Mouse (Mus musculus): ENCODE data around the gene Tns1. TPM values are rescaled to one million over a fixed set of nuclear protein-coding genes. Genes with fewer than 3 reads are reported as not detected.
"Not testable (repeated sequence)": the region's sequence is repeated elsewhere in the genome, so short reads cannot be mapped to it uniquely, and the experiment has no call there.

Tns1 gene
- polyA plus RNA-seq, 1 experiment = not detected

DNA sequence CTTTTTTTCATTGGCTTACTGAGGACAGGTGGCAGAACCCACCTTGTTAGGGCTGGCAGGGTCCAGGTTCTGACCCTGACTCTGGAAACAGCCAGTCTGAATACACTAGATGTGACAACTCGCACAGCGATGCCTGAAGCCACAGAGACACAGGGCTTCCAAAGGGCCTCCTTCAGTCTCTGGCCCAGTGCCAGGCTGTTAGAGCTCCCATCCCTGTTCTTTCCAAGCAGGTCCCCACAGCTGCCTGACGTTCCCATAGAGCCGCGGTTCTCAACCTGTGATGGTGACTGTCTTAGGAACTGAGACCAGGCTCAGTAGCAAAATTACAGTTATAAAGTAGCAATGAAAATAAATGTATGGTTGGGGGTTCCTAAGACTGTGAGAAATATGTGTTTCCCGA is 217.9 kb downstream of the Tns1 start:
- TF ChIP-seq CTCF (IDR thresholded peaks at IDR 0.05; ENCODE audit: insufficient read depth, low read depth, low read length) (no peak), POLR2A (IDR thresholded peaks at IDR 0.05; ENCODE audit: insufficient read depth, low read depth, low read length) (no peak)
- Histone ChIP-seq H3K4me1 (ENCODE audit: control insufficient read depth, insufficient read depth, low read length) (peaks cover 23% of the 10 kb centered on the region), H3K27ac (ENCODE audit: insufficient read depth, low read depth, low read length) (no peak overlapping the region), H3K4me3 (ENCODE audit: insufficient read depth, low read depth, low read length) (no peak overlapping the region)
- 39% methylated on average over 6 of the region's 6 CpGs for WGBS

DNA sequence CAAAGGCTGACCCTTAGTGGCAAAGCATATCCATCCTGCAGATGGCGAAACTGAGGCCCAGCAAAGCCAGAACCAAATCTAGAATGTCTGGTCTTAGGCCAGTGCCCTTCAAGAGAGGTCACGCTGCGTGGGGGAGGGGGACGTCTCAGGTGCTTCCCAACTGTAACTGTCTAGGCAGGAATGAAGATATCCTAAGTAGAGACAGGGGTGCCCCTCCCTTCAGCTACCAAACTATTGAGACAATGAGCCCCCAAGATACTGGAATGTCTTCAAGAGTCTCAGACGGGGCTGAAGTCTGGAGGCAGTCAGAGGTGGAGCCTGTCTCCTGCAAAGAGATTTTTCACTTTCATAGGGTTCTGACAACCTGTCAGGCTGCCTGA is 218.4 kb downstream of the Tns1 start:
- no peak for TF ChIP-seq POLR2A (IDR thresholded peaks at IDR 0.05; ENCODE audit: insufficient read depth, low read depth, low read length)
- no peak overlapping the region for H3K4me3 ChIP-seq (ENCODE audit: insufficient read depth, low read depth, low read length)
- WGBS = 87% methylated on average over 5 of the region's 5 CpGs
- H3K27ac ChIP-seq (ENCODE audit: insufficient read depth, low read depth, low read length) = no peak overlapping the region
- peaks cover 19% of the 10 kb centered on the region for H3K4me1 ChIP-seq (ENCODE audit: control insufficient read depth, insufficient read depth, low read length)

DNA sequence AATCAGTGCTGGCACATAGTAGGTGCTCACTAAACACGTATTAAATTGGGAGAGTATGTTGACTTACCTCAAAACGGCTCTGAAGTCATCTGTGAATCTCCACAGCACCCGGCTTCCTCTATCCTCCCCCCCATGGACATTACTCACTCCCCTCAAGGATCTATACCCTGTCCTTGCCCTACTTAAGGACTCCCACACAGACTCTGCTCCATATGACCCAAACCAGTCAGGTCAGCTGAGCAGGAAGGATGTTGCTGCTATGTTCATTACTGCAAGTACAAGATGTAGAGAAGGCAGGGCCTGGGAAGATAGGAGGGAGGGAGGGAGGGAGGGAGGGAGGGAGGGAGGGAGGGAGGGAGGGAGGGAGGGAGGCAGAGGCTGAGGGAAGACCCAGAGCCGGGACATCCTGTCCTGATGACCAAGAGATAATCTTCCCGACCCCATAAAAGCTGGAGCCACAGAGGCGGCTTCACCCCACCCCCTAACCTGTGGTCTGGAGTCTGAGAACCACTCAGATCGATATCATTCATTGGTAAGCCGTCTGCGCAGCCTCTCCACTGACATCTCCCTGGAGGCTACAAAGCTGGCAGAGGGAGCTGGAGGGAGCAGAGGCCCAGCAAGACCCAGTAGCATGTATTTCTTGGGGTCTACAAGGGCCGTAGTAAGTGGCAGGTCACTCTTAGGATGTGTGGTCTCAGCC is 219.0 kb downstream of the Tns1 start:
- Histone ChIP-seq H3K4me1 (ENCODE audit: control insufficient read depth, insufficient read depth, low read length) (peaks cover 17% of the 10 kb centered on the region), H3K4me3 (ENCODE audit: insufficient read depth, low read depth, low read length) (no peak overlapping the region), H3K27ac (ENCODE audit: insufficient read depth, low read depth, low read length) (no peak overlapping the region)
- 77% methylated on average over 10 of the region's 10 CpGs for WGBS
- no peak for TF ChIP-seq CTCF (IDR thresholded peaks at IDR 0.05; ENCODE audit: insufficient read depth, low read depth, low read length)
- TF ChIP-seq POLR2A (IDR thresholded peaks at IDR 0.05; ENCODE audit: insufficient read depth, low read depth, low read length) = no peak

DNA sequence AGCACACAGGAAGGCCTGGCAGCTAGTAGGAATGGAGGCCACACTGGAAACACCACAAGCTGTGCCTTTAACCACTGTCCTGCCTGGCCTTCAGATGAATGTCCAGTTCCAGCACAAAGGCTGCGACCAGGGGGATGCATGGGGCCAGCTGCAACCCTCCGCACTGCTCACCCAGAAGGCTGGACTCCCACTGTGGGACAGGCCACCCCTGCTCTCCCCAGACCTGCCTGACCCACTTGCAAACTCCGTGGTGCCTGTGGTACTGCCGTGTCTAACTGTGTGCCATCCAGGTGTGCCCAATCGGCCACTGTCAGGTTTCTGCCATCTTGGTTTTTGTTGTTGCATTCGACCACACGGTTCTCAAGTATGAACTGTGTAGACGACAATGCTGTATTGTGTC is 219.6 kb downstream of the Tns1 start:
- TF ChIP-seq POLR2A (IDR thresholded peaks at IDR 0.05; ENCODE audit: insufficient read depth, low read depth, low read length) (no peak), CTCF (IDR thresholded peaks at IDR 0.05; ENCODE audit: insufficient read depth, low read depth, low read length) (no peak)
- WGBS = 94% methylated on average over 8 of the region's 8 CpGs
- Histone ChIP-seq H3K4me3 (ENCODE audit: insufficient read depth, low read depth, low read length) (no peak overlapping the region), H3K27ac (ENCODE audit: insufficient read depth, low read depth, low read length) (no peak overlapping the region), H3K4me1 (ENCODE audit: control insufficient read depth, insufficient read depth, low read length) (peaks cover 17% of the 10 kb centered on the region)

DNA sequence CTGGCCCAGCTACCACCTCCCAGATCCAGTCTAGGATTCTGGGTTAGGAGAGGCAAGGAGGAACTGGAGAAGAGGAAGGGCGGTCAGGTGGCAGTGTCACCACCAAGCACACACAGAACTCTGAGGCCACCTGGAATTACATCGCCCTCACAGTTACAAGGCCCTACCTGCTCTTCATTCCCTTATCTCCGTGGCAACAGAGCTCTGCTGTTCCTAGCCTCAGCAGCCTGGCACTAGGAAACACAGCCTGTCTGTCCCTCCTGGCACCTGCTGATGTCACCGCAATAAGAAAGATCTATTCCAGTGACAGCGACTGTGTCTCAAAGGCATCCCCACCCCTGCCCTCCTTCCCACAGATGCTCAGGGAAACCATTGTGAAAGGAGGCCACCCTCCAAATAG is 221.2 kb downstream of the Tns1 start:
- no peak overlapping the region for H3K27ac ChIP-seq (ENCODE audit: insufficient read depth, low read depth, low read length)
- no peak for TF ChIP-seq CTCF (IDR thresholded peaks at IDR 0.05; ENCODE audit: insufficient read depth, low read depth, low read length)
- no peak for TF ChIP-seq POLR2A (IDR thresholded peaks at IDR 0.05; ENCODE audit: insufficient read depth, low read depth, low read length)
- H3K4me3 ChIP-seq (ENCODE audit: insufficient read depth, low read depth, low read length) = no peak overlapping the region
- WGBS = 78% methylated on average over 5 of the region's 5 CpGs
- peaks cover 17% of the 10 kb centered on the region for H3K4me1 ChIP-seq (ENCODE audit: control insufficient read depth, insufficient read depth, low read length)

DNA sequence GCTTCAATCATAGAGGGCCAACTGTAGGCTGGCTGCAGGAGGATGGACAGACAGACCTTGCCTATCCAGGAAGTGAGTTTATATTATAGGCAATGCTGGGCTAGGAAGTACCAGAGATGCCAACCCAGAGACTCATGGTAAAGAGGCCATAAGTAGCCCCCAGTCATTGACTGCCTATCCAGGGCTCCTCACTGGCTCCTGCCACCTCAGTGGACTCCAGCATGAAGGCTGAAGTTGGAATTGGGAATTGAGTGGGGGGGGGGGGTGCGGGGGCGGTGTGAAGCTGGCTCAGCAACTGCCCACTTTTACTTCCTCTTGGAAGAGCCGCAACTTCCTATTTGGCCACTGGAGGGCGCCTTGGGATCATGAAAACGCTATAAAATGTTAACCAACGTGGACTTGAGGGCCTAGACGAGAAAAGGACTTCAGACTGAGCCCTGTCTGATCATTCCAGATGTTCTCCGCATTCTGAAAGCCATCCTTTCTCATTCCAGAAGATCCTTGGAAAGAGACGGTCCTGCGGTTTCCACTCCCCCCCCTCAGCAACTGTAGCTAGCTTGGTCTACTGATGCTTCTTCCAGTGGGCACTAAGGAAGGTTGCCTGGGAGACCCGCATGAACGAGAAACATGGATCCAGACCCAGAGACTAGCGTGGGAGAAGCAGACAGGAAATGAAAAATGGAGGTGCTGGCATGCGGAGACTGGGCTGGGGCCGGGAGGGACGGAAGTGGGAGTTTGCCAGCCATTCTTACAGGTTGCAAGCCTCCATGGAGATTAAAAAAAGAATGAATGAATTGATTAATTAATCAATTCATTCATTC is 221.9 kb downstream of the Tns1 start:
- peak; percentile 53 for TF ChIP-seq CTCF (IDR thresholded peaks at IDR 0.05; ENCODE audit: insufficient read depth, low read depth, low read length)
- no peak for TF ChIP-seq POLR2A (IDR thresholded peaks at IDR 0.05; ENCODE audit: insufficient read depth, low read depth, low read length)
- peaks cover 17% of the 10 kb centered on the region for H3K4me1 ChIP-seq (ENCODE audit: control insufficient read depth, insufficient read depth, low read length)
- 9% methylated on average over 16 of the region's 16 CpGs for WGBS
- H3K4me3 ChIP-seq (ENCODE audit: insufficient read depth, low read depth, low read length) = no peak overlapping the region
- no peak overlapping the region for H3K27ac ChIP-seq (ENCODE audit: insufficient read depth, low read depth, low read length)

DNA sequence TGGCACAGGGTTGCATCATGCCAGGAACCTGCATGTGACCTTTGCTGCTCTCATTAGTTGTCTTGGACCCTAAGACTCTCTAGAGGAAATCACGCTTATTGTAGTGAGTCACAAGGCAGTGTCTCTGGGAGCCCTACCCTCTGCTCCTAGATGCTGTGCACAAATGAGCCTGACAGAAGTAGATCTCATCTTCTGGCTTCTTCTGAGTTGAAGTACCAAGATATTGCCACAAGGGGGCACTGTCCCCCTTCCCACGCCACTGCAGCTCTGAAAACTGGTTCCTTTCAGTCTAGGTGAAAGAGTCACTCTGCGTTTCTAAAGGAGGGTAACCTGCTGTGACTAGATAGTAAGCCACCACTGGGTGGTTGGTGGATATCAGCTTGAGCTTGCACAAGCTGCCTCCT is 222.8 kb downstream of the Tns1 start:
- WGBS = 5% methylated on average over 3 of the region's 3 CpGs
- no peak for TF ChIP-seq CTCF (IDR thresholded peaks at IDR 0.05; ENCODE audit: insufficient read depth, low read depth, low read length)
- TF ChIP-seq POLR2A (IDR thresholded peaks at IDR 0.05; ENCODE audit: insufficient read depth, low read depth, low read length) = no peak
- Histone ChIP-seq H3K27ac (ENCODE audit: insufficient read depth, low read depth, low read length) (no peak overlapping the region), H3K4me3 (ENCODE audit: insufficient read depth, low read depth, low read length) (no peak overlapping the region), H3K4me1 (ENCODE audit: control insufficient read depth, insufficient read depth, low read length) (peaks cover 17% of the 10 kb centered on the region)

DNA sequence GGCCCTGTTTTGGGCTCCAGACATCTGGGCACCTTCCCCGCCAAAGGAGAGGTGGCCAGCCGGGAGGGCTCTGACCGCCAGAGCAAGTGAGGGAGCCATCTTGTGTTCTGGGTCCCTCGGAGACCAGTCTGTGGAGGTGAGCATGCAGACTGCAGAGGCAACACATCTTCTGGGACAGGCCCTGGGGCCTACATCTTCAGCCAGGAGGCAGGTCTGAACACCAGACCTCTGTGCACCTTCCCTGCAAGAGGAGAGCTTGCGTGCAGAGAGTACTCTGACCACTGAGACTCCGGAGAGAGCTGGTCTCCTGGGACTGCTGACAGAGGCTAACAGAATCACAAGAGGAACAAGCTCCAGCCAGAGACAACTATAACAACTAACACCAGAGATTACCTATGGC is 228.8 kb downstream of the Tns1 start:
- WGBS = 98% methylated on average over 6 of the region's 6 CpGs

DNA sequence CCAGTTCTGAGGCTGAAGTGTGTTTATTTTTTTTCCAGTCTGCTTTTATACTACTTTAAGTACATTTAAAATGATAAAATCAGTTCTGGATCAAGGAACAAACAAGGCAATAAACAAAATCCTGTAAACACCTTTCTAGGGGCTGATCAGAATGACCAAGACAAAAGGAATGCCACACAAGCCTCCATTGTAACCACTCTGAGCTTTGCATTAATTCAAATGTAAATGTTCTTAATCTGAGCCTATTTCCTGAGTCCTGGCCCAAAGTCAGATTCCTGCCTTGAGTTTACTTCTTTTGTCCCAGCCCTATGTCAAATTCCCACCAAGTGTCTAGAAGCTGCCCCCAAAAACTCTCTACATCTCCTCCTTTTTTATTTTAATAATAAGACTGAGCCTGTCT is 243.5 kb downstream of the Tns1 start:
- Histone ChIP-seq H3K4me1 (ENCODE audit: control insufficient read depth, insufficient read depth, low read length) (no peaks in the 10 kb centered on the region), H3K4me3 (ENCODE audit: insufficient read depth, low read depth, low read length) (no peak overlapping the region), H3K27ac (ENCODE audit: insufficient read depth, low read depth, low read length) (no peak overlapping the region)
- no peak for TF ChIP-seq CTCF (IDR thresholded peaks at IDR 0.05; ENCODE audit: insufficient read depth, low read depth, low read length)
- no peak for TF ChIP-seq POLR2A (IDR thresholded peaks at IDR 0.05; ENCODE audit: insufficient read depth, low read depth, low read length)

More for the DNA sequence above, 228.8 kb downstream of the Tns1 start:
- not testable (repeated sequence) for H3K27ac ChIP-seq (ENCODE audit: insufficient read depth, low read depth, low read length); H3K4me1 ChIP-seq (ENCODE audit: control insufficient read depth, insufficient read depth, low read length); H3K4me3 ChIP-seq (ENCODE audit: insufficient read depth, low read depth, low read length)
